ENCODE assay signal across 8 mouse cellular contexts in the genomic region with DNA sequence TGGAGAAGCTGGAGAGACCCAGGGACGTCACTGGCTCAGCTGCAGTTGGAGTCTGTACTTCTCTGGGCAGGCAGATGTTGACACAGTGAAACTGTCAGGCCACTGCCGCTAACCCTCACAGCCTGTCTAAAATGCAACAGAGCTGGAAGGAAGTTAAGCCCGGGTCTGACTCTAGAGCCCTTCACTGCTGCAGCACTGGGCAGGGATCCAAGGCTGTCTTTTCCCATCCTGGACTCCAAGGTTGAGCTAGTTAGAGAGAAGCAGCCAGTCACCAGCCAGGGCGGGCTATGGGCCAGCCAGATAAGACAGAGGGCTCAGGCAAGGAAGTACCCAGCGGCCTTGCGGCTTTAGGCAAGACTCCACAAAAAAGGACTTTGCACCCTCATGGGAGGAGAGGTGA. TPM values are rescaled to one million over a fixed set of nuclear protein-coding genes. Genes with fewer than 3 reads are reported as not detected.
A peak's percentile ranks its signal among the peaks of the same experiment; 100 is the strongest.
DNase-seq lines count a peak whose midpoint lies in the region; ATAC-seq and TF ChIP-seq lines count a peak whose summit lies in the region.

No protein-coding gene starts in this region.

- no peak overlapping the region for H3K4me3 ChIP-seq in embryonic facial prominence, embryonic 14.5 days (ENCODE audit: low read depth, low read length)
- no peak overlapping the region for H3K4me3 ChIP-seq in intestine, postnatal 0 days (ENCODE audit: low read depth, low read length)
- H3K4me3 ChIP-seq in lung, adult 2 months (replicated peaks; ENCODE audit: extremely low read depth, low read depth, low read length), result no peak overlapping the region

- H3K27ac ChIP-seq in embryonic facial prominence, embryonic 14.5 days (replicated peaks; ENCODE audit: low read depth, low read length), result no peak overlapping the region
- H3K27ac ChIP-seq in intestine, postnatal 0 days (ENCODE audit: low read depth, low read length), result no peak overlapping the region

- H3K36me3 ChIP-seq in embryonic facial prominence, embryonic 14.5 days (ENCODE audit: control insufficient read depth, insufficient read depth, low read length), result no peaks in the 10 kb centered on the region
- no peaks in the 10 kb centered on the region for H3K36me3 ChIP-seq in intestine, postnatal 0 days (ENCODE audit: control insufficient read depth, insufficient read depth)

- peak; percentile 95 for DNase-seq in ovary, adult 18-20 months (ENCODE audit: low spot score)
- DNase-seq in ovary, postnatal 10 days (ENCODE audit: low spot score), result no peak
- peak; percentile 70 for DNase-seq in embryonic facial prominence, embryonic 14.5 days (ENCODE audit: low spot score)
- peak; percentile 56 for DNase-seq in lung, adult 2 months
- DNase-seq in layer of hippocampus, adult 8-10 months (ENCODE audit: low spot score in 2 of 2), result no peak
- no peak for DNase-seq in natural killer cell, adult 2 months (ENCODE audit: low spot score in 2 of 2)
- no peak for DNase-seq in frontal cortex, postnatal 14 days (ENCODE audit: low spot score in 2 of 2)

- no peak for ATAC-seq in embryonic facial prominence, embryonic 14.5 days (ENCODE audit: low read depth)
- peak; percentile 89 for ATAC-seq in intestine, postnatal 0 days

- no peak overlapping the region for H3K9ac ChIP-seq in embryonic facial prominence, embryonic 14.5 days (ENCODE audit: low read depth, low read length)
- H3K9ac ChIP-seq in intestine, postnatal 0 days (ENCODE audit: low read depth, low read length), result no peak overlapping the region

- H3K4me2 ChIP-seq in embryonic facial prominence, embryonic 14.5 days (ENCODE audit: low read depth, low read length), result no peak overlapping the region
- no peak overlapping the region; the same call in 1 of the 2 replicates for H3K4me2 ChIP-seq in intestine, postnatal 0 days (replicated peaks; ENCODE audit: low read depth)

- H3K27me3 ChIP-seq in embryonic facial prominence, embryonic 14.5 days (replicated peaks; ENCODE audit: control insufficient read depth, insufficient read depth, low read length), result no peaks in the 10 kb centered on the region
- no peaks in the 10 kb centered on the region for H3K27me3 ChIP-seq in intestine, postnatal 0 days (replicated peaks; ENCODE audit: control insufficient read depth, insufficient read depth, low read length)

- no peak for TF ChIP-seq CTCF in intestine, postnatal 0 days (IDR thresholded peaks at IDR 0.05; ENCODE audit: low read depth)
- TF ChIP-seq CTCF in lung, adult 2 months (IDR thresholded peaks at IDR 0.05; ENCODE audit: insufficient read depth, low read length), result no peak

- H3K9me3 ChIP-seq in embryonic facial prominence, embryonic 14.5 days (ENCODE audit: control insufficient read depth, low read length), result no peaks in the 10 kb centered on the region
- no peaks in the 10 kb centered on the region for H3K9me3 ChIP-seq in intestine, postnatal 0 days (ENCODE audit: control insufficient read depth)

- no peak for TF ChIP-seq POLR2A in lung, adult 2 months (IDR thresholded peaks at IDR 0.05; ENCODE audit: borderline replicate concordance, extremely low read depth, low read depth, low read length)

- H3K4me1 ChIP-seq in embryonic facial prominence, embryonic 14.5 days (ENCODE audit: control insufficient read depth, insufficient read depth, low read length), result no peaks in the 10 kb centered on the region; the same call in 1 of the 2 replicates
- no peaks in the 10 kb centered on the region for H3K4me1 ChIP-seq in intestine, postnatal 0 days (replicated peaks; ENCODE audit: control insufficient read depth, insufficient read depth, low read length)
- peaks cover 11% of the 10 kb centered on the region for H3K4me1 ChIP-seq in lung, adult 2 months (ENCODE audit: control insufficient read depth, insufficient read depth, low read length)

- WGBS in embryonic facial prominence, embryonic 14.5 days, result 64% methylated on average over 6 of the region's 6 CpGs
- WGBS in intestine, postnatal 0 days, result 12% methylated on average over 6 of the region's 6 CpGs
- WGBS in lung, adult 2 months, result 21% methylated on average over 6 of the region's 6 CpGs

RNA-seq across cellular contexts. Expression of a gene that starts 33.0 kb away (rescaled TPM):
- 135 and 142 TPM in 2 replicates for polyA plus RNA-seq in embryonic facial prominence, embryonic 14.5 days (2014; fragmentation: Nextera tagmentation; extraction: Ambion mirVana)
- polyA plus RNA-seq in intestine, postnatal 0 days (2015; fragmentation: Nextera tagmentation; extraction: Ambion mirVana), result 538 and 552 TPM in 2 replicates
- 22.6 and 24.2 TPM in 2 replicates for polyA plus RNA-seq in lung, adult 2 months (2012; rRNA removed)
- total RNA-seq in layer of hippocampus, adult 8-10 months (2022), result 10 to 100 TPM; 26.3 to 32.0 (median 27.8) TPM

RNA-seq across cellular contexts. Expression of a gene that starts 33.3 kb away (rescaled TPM):
- polyA plus RNA-seq in embryonic facial prominence, embryonic 14.5 days (2014; fragmentation: Nextera tagmentation; extraction: Ambion mirVana), result 9.7 and 11.3 TPM in 2 replicates
- polyA plus RNA-seq in intestine, postnatal 0 days (2015; fragmentation: Nextera tagmentation; extraction: Ambion mirVana), result 11.0 and 12.2 TPM in 2 replicates
- polyA plus RNA-seq in lung, adult 2 months (2012; rRNA removed), result 51.1 and 70.7 TPM in 2 replicates
- total RNA-seq in layer of hippocampus, adult 8-10 months (2022), result 10 to 100 TPM; 38.6 to 49.5 (median 41.8) TPM

Comparison
In these comparisons a context has a peak if more than half of its experiments do, and no peak if none do; other contexts are left out.
1. DNase-seq: peak in ovary, adult 18-20 months (single experiment), embryonic facial prominence, embryonic 14.5 days (single experiment) and lung, adult 2 months (single experiment); none in ovary, postnatal 10 days (single experiment), layer of hippocampus, adult 8-10 months (0 of 2), natural killer cell, adult 2 months (0 of 2) and frontal cortex, postnatal 14 days (0 of 2).